Mouse (Mus musculus) left cerebral cortex, postnatal 25 days (tissue): ENCODE results near the gene Slc16a12. TPM values are rescaled to one million over a fixed set of nuclear protein-coding genes. Genes with fewer than 3 reads are reported as not detected.
A peak's percentile ranks its signal among the peaks of the same experiment; 100 is the strongest.
"Not testable (repeated sequence)": the region's sequence is repeated elsewhere in the genome, so short reads cannot be mapped to it uniquely, and the experiment has no call there.

Source experiments
- DNase-seq, 2 experiments: peaks; one replicate each; pipeline ENCODE4 v3.0.0; 2022; ENCODE audit warnings: low spot score in 2 of 2, mixed read lengths in 1 of 2
- intact Hi-C: fragments of 180-260 bp; cut with DNase I; formaldehyde crosslinking; loops from one replicate; pipeline ENCODE4 v1.15.1; 2025
- total RNA-seq, 2 experiments: library from RNA; stranded (reverse); gene quantifications; 2 replicates each; pipeline ENCODE4 v1.2.3; 2021

Slc16a12 gene
- total RNA-seq, 2 experiments from 2014 or later = 3.0 to 3.8 TPM

- intact Hi-C loops = no loop called here
Measured at GRCm38 (mm10) chr19:34691402-34691801, 55.7 kb downstream of the Slc16a12 start.

GRCm38 (mm10) chr19:34685530-34685929 lies 61.6 kb downstream of the Slc16a12 start:
- DNase-seq = no peak
- intact Hi-C loops = loop anchor here (5.0 kb wide), 1 partner anchor 87 kb away; no protein-coding TSS in a partner anchor

More at GRCm38 (mm10) chr19:34691402-34691801, 55.7 kb downstream of the Slc16a12 start:
- DNase-seq = no peak

GRCm38 (mm10) chr19:34684857-34685256 lies 62.2 kb downstream of the Slc16a12 start:
- intact Hi-C loops = loop anchor here (5.0 kb wide), 1 partner anchor 87 kb away; no protein-coding TSS in a partner anchor
- DNase-seq = peak; percentile 25 to 50

- intact Hi-C loops = no loop called here
- DNase-seq = no peak
Measured at GRCm38 (mm10) chr19:34678428-34678827, 68.7 kb downstream of the Slc16a12 start.

- intact Hi-C loops = no loop called here
- DNase-seq = no peak
Measured at GRCm38 (mm10) chr19:34673476-34673875, 73.6 kb downstream of the Slc16a12 start.

GRCm38 (mm10) chr19:34666127-34666526 lies 81.0 kb downstream of the Slc16a12 start:
- peak; percentile 52 to 71 for DNase-seq
- intact Hi-C loops = loop anchor here (1.0 to 10.0 kb wide), 5 partner anchors 106 to 1416 kb away; partner anchors contain the start of genes Kif20b and Rpp30

- no peak for DNase-seq
- intact Hi-C loops = loop anchor here (5.0 to 10.0 kb wide), 3 partner anchors 262 to 418 kb away; partner anchors contain the start of gene Kif20b
Measured at GRCm38 (mm10) chr19:34662740-34663139, 84.3 kb downstream of the Slc16a12 start.

- intact Hi-C loops = loop anchor here (5.0 to 10.0 kb wide), 3 partner anchors 263 to 417 kb away; partner anchors contain the start of gene Kif20b
- DNase-seq = peak; percentile 55 to 70
Measured at GRCm38 (mm10) chr19:34662067-34662507, 85.0 kb downstream of the Slc16a12 start.

- intact Hi-C loops = no loop called here
- DNase-seq = no peak
Measured at GRCm38 (mm10) chr19:34656511-34657298, 90.4 kb downstream of the Slc16a12 start.

GRCm38 (mm10) chr19:34655227-34655805 lies 91.8 kb downstream of the Slc16a12 start:
- intact Hi-C loops = no loop called here
- DNase-seq = no peak

GRCm38 (mm10) chr19:34650997-34651396 lies 96.1 kb downstream of the Slc16a12 start:
- DNase-seq = no peak
- intact Hi-C loops = no loop called here

- intact Hi-C loops = no loop called here
- DNase-seq = no peak
Measured at GRCm38 (mm10) chr19:34650276-34650675, 96.8 kb downstream of the Slc16a12 start.

- intact Hi-C loops, DNase-seq: not testable (repeated sequence)
Measured at GRCm38 (mm10) chr19:34647630-34648029, 99.5 kb downstream of the Slc16a12 start.

- no peak for DNase-seq
Measured at GRCm38 (mm10) chr19:34642616-34643015, 104.5 kb downstream of the Slc16a12 start.

GRCm38 (mm10) chr19:34640623-34641022 lies 106.5 kb downstream of the Slc16a12 start, which contains the start of the genes Ifit1bl2 and Ifit1:
TSS of gene Ifit1bl2 (minus strand) at chr19:34640743.
TSS of gene Ifit1 (plus strand) at chr19:34640871.
- intact Hi-C loops = no loop called here
- no peak for DNase-seq

More at GRCm38 (mm10) chr19:34642616-34643015, 104.5 kb downstream of the Slc16a12 start:
- intact Hi-C loops = no loop called here

- intact Hi-C loops = loop anchor here (1.0 to 5.0 kb wide), 4 partner anchors 89 to 395 kb away; no protein-coding TSS in a partner anchor
- DNase-seq = peak; percentile 46 to 67
Measured at GRCm38 (mm10) chr19:34636933-34637557, 110.0 kb downstream of the Slc16a12 start.

- intact Hi-C loops = no loop called here
- DNase-seq = no peak
Measured at GRCm38 (mm10) chr19:34633484-34633883, 113.6 kb downstream of the Slc16a12 start.

GRCm38 (mm10) chr19:34631487-34631886 lies 115.6 kb downstream of the Slc16a12 start:
- intact Hi-C loops = no loop called here
- no peak for DNase-seq

- intact Hi-C loops = no loop called here
- no peak for DNase-seq
Measured at GRCm38 (mm10) chr19:34627496-34627895, 119.6 kb downstream of the Slc16a12 start.

GRCm38 (mm10) chr19:34624663-34625062 lies 122.4 kb downstream of the Slc16a12 start:
- no peak for DNase-seq
- intact Hi-C loops = no loop called here
